Mouse (Mus musculus) hematopoietic stem cell, adult 5-6 weeks (primary cell): ENCODE data around the gene Rbl1. TPM values are rescaled to one million over a fixed set of nuclear protein-coding genes. Genes with fewer than 3 reads are reported as not detected.
A peak's percentile ranks its signal among the peaks of the same experiment; 100 is the strongest.

Experiments used
- ATAC-seq, 2 experiments: fragments of 125-278 bp in 1 of 2; replicated peaks in 1 of 2; 2 replicates each; pipeline ENCODE4 v1.8.0; 2016 to 2017; ENCODE audit warnings: inconsistent platforms in 2 of 2, mild to moderate bottlenecking in 2 of 2, moderate number of reproducible peaks in 2 of 2, low read depth in 1 of 2, moderate TSS enrichment in 1 of 2; ENCODE audit not compliant: low FRiP score in 2 of 2, poor library complexity in 2 of 2, severe bottlenecking in 2 of 2, insufficient read depth in 1 of 2, low TSS enrichment in 1 of 2
- total RNA-seq: library from RNA; stranded (forward); fragments of 172-1452, 232-1000 nt; gene quantifications from 2 replicates; pipeline ENCODE4 v1.2.3, GENCODE M21; 2017

The Rbl1 gene
- total RNA-seq, 1 experiment from 2014 or later = 101 TPM

GRCm38 (mm10) chr2:157119075-157119474, 85.3 kb downstream of the Rbl1 start:
- ATAC-seq = no peak

- no peak for ATAC-seq
These were observed 85.8 kb downstream of the Rbl1 start for GRCm38 (mm10) chr2:157118556-157118955.

DNA sequence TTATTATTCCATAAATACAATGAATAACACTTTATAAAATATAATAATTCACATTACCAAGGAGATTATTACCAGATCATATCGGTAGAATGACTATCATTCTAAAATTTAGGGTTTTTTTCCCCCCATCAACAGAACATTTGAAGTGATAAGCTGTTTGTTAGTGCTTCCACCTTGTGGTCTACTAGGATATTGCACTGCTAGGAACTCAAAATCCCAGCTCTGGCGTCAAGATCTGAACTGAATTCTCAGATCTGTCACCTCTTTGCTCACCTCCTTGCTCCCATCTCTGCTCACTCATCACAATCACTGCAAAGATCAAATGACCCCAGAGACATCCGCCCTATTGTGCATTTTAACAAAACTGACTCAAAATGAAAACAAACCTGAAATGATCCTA, 87.4 kb downstream of the Rbl1 start:
- ATAC-seq = peak in 1 of 2 experiments; percentile 45; a peak in 1 of 4 replicates

- ATAC-seq = peak; percentile 66 to 80
These were observed 96.1 kb downstream of the Rbl1 start for GRCm38 (mm10) chr2:157108236-157108635.

- no peak for ATAC-seq
These were observed 99.9 kb downstream of the Rbl1 start for GRCm38 (mm10) chr2:157104454-157104853.

GRCm38 (mm10) chr2:157102256-157102655, 102.1 kb downstream of the Rbl1 start:
- no peak for ATAC-seq

DNA sequence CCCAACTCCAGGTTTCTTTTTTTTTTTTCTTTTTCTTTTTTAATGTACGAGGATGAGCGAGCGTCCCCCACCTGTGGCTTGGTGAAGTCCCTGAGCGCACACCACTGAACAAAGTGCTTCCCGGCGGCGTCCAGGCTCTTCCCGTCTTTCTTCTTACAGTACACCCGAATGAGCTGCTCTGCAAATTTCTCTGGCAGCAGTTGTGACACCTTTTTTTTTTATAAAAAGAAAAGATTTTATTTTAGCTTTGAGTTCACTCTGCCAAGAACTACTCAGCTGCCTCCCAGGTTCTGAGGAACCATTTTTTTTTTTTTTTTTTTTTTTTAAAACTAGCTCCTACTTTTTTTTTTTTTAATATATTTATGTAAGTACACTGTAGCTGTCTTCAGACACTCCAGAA, 102.7 kb downstream of the Rbl1 start:
- ATAC-seq = no peak

DNA sequence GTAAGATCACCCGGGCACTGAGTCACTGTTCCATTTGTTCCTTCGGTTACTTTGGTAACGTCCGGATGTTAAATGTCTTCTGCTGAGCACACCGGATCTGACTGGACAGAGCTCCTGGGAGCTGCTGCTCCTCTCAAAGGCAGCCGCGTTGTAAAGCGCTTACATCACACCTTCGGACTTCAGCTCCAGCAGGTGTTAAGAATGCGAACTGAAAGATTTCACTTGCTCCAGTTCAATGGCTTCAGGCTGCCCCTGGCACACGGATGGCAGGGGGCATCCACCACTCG, 104.1 kb downstream of the Rbl1 start:
- no peak for ATAC-seq

DNA sequence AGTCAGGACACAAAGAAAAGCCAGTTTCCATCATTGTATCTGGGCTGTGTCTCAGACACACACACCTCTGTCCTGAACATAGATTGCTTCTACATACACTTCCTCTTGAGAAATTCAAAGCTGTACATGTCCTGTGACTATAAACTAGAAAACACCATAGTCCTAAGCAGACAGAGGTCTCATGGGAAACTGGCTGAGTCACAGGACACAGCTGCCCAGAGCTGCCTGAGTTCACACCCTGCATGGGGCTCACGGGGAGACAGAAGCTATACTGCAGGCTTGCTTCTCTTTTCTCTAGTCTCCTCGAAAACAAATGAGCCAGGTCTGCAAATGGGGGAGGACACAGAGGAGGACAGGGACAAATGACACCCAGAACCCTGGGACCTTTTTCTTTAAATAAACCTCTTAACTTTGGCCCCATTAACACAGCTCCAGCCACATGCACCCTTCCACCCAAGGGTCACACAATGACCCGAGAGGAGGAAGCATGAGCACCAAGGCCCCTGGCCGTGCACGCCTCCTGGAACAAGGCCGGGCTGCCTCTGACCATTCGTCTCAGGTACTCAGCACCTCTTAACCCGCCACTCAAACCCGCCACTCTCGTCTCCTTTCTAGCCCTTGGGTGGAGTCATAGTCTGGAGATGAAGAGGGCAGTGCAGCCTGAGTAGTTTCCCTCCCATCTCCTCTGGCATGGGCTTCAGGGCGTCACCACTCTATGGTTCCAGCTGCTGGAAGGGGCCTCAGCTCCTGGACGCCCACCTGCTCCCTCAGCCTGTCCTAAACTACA, 104.6 kb downstream of the Rbl1 start:
- no peak for ATAC-seq

Other genes with a start within 250 kb of the Rbl1 start
- gene Ndrg3, start 212.5 kb downstream of the Rbl1 start, total RNA-seq = 33.1 and 35.7 TPM in 2 replicates
- 38.5 and 53.8 TPM in 2 replicates for gene Dsn1, start 197.4 kb downstream of the Rbl1 start, total RNA-seq
- gene Soga1, start 125.3 kb downstream of the Rbl1 start, total RNA-seq = 7.4 and 10.0 TPM in 2 replicates
- not detected in 2 replicates for gene Tldc2, start 117.5 kb downstream of the Rbl1 start, total RNA-seq
- 129 and 134 TPM in 2 replicates for gene Samhd1, start 69.3 kb downstream of the Rbl1 start, total RNA-seq
- gene Rpn2, start 74.5 kb upstream of the Rbl1 start, total RNA-seq = 143 and 149 TPM in 2 replicates
- 0.15 TPM in 1 of 2 replicates, not detected in the other for gene Mroh8, start 75.0 kb upstream of the Rbl1 start, total RNA-seq
- gene Ghrh, start 143.0 kb upstream of the Rbl1 start, total RNA-seq = not detected in 2 replicates
- 10.8 and 11.9 TPM in 2 replicates for gene Manbal, start 163.1 kb upstream of the Rbl1 start, total RNA-seq
- gene Src, start 213.9 kb upstream of the Rbl1 start, total RNA-seq = 2.6 and 3.3 TPM in 2 replicates